Mouse (Mus musculus) adrenal gland, postnatal 25 days (tissue): ENCODE measurements around the gene Meis1. TPM values are rescaled to one million over a fixed set of nuclear protein-coding genes. Genes with fewer than 3 reads are reported as not detected.
A peak's percentile ranks its signal among the peaks of the same experiment; 100 is the strongest.

Experiments
- DNase-seq: peaks from one replicate; pipeline ENCODE4 v3.0.0; 2021; ENCODE audit warnings: mixed read lengths
- long read RNA-seq: library from polyadenylated mRNA; stranded (forward); transcript quantifications from one replicate; pipeline ENCODE4 v2.0.0, GENCODE M21; 2021
- total RNA-seq: library from RNA; stranded (reverse); gene quantifications from 2 replicates; pipeline ENCODE4 v1.2.3, GENCODE M21; 2021

Gene Meis1
- total RNA-seq, result 71.4 and 73.6 TPM in 2 replicates
- long read RNA-seq, transcript Meis1-201 (13 exons, 3,196 nt), result major isoform, 14 of 30 reads
- long read RNA-seq, partial matches to known transcripts, result 8 of 30 reads
- long read RNA-seq, other reads (novel, unspliced or antisense), result 4 of 30 reads

- peak; percentile 89 for DNase-seq
Observed at GRCm38 (mm10) chr11:19018489-19019203, at the start of gene Meis1. Gene Meis1 (minus strand): TSS chr11:19018985.

GRCm38 (mm10) chr11:19067334-19067733, 48.5 kb upstream of the Meis1 start:
- DNase-seq, result no peak

- DNase-seq, result no peak
Observed at GRCm38 (mm10) chr11:19049276-19049675, 30.5 kb upstream of the Meis1 start.

- DNase-seq, result no peak
Observed at GRCm38 (mm10) chr11:19036595-19037166, 17.9 kb upstream of the Meis1 start.

- DNase-seq, result peak; percentile 83
Observed at GRCm38 (mm10) chr11:19026581-19027561, 8.1 kb upstream of the Meis1 start.

- DNase-seq, result no peak
Observed at GRCm38 (mm10) chr11:19025976-19026520, 7.3 kb upstream of the Meis1 start.

GRCm38 (mm10) chr11:19024496-19025265, 5.9 kb upstream of the Meis1 start:
- no peak for DNase-seq

- no peak for DNase-seq
Observed at GRCm38 (mm10) chr11:19023356-19023755, 4.6 kb upstream of the Meis1 start.

- no peak for DNase-seq
Observed at GRCm38 (mm10) chr11:19022576-19022975, 3.8 kb upstream of the Meis1 start.

GRCm38 (mm10) chr11:19020951-19021710, 2.3 kb upstream of the Meis1 start:
- DNase-seq, result peak; percentile 52

- peak; percentile 94 for DNase-seq
Observed at GRCm38 (mm10) chr11:19020371-19020824, 1.6 kb upstream of the Meis1 start.

- peak; percentile 68 for DNase-seq
Observed at GRCm38 (mm10) chr11:19019204-19020171, 703 bp upstream of the Meis1 start.

- DNase-seq, result no peak
Observed at GRCm38 (mm10) chr11:19017719-19018413, 919 bp downstream of the Meis1 start.

- no peak for DNase-seq
Observed at GRCm38 (mm10) chr11:19017262-19017661, 1.5 kb downstream of the Meis1 start.

- no peak for DNase-seq
Observed at GRCm38 (mm10) chr11:19016481-19017220, 2.1 kb downstream of the Meis1 start.

- DNase-seq, result no peak
Observed at GRCm38 (mm10) chr11:19015731-19016461, 2.9 kb downstream of the Meis1 start.

- no peak for DNase-seq
Observed at GRCm38 (mm10) chr11:19015381-19015730, 3.4 kb downstream of the Meis1 start.
